Mouse (Mus musculus) small intestine, adult 2 months (tissue): ENCODE data around the gene Mast4.

ENCODE experiments used
- CTCF ChIP-seq: fragments of 200-500 bp; IDR thresholded peaks from 2 replicates; pipeline ENCODE4 v1.5.1; 2012; ENCODE audit warnings: low read depth, mild to moderate bottlenecking, control low read depth, inconsistent platforms, low read length, moderate library complexity, mixed read lengths; ENCODE audit not compliant: insufficient replicate concordance, insufficient read length; ENCODE audit errors: extremely low read depth
- POLR2A ChIP-seq: fragments of 200-500 bp; IDR thresholded peaks from 2 replicates; pipeline ENCODE4 v1.6.1; 2012; ENCODE audit warnings: low read depth, mild to moderate bottlenecking, control low read depth, inconsistent platforms, low read length, moderate library complexity

- TF ChIP-seq CTCF (no peak), POLR2A (no peak)
Observed at GRCm38 (mm10) chr13:102758021-102758420, 576.3 kb downstream of the Mast4 start.
